Mouse (Mus musculus): ENCODE results near the gene Lrmda. TPM values are rescaled to one million over a fixed set of nuclear protein-coding genes. Genes with fewer than 3 reads are reported as not detected.

Lrmda gene
- 0.28 and 0.65 TPM in 2 replicates for polyA plus RNA-seq (2012; rRNA removed)

DNA sequence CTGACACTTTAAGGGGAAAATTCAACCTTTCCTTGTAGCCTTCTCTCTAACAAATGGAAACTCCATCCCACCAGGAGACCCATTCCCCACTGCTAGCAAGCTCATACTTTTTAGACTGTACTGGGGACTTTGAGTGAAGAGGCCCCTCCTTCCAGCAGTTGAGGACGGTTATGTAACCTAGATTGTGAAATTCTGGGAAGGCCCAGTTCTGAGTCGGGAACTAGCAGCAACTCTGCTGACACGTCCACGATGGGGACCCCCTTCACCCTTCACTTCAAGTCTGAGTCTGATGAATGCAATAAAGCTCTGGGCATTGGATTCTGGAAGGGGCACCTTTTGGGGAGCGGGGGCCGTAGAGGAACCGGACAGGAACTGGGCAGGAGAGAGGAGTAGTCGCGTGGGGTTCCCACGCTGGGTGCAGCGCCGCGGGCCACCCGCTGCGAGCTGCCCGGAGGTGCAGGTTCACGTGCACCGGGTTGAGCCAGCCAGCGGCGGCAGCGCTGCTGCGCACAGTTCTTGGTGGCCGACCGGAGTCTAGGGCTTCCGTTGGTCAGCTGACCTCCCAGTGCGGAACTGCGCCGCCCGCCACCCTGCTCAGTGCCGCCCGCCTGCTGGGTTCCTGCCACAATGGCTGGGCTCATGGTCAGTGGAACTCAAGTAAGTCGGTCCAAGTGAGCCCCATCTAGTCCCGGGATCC is at the start of gene Lrmda:
Lrmda (plus strand) TSS at position 461 of the 697 bp plus-strand sequence.
- Histone ChIP-seq H3K27ac (ENCODE audit: insufficient read depth, low read length) (peak within 1 kb of the TSS; percentile 49; the same call in 1 of the 2 replicates), H3K4me3 (ENCODE audit: insufficient read depth, low read length) (peak within 1 kb of the TSS; percentile 35), H3K4me1 (ENCODE audit: control insufficient read depth, insufficient read depth, low read length) (no peaks in the 10 kb centered on the region; the same call in 1 of the 2 replicates)
- TF ChIP-seq CTCF (IDR thresholded peaks at IDR 0.05; ENCODE audit: extremely low read depth, insufficient read depth, low read length) = no peak
- no peak for TF ChIP-seq POLR2A (IDR thresholded peaks at IDR 0.05; ENCODE audit: extremely low read depth, insufficient read depth, low read length)

DNA sequence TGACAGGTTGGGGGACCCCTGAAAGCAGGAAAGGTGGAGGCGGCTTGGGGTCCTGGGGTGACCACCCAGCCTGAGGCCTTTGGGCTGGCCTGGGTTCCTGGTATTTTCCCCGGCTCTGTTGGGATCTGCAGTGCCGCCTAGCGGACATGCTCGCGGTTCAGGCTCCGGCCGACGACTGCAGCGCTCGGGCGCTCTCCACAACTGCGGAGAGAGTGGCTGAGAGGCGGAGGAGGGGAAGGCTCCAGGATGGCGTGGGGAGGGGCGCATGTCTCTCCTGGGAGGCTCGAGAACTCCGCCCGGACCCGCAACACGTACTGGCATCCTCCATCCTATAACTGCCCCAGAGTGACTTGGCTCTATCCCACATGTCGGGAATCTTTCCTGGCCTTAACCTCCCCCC is 38.0 kb upstream of the Lrmda start:
- TF ChIP-seq CTCF (IDR thresholded peaks at IDR 0.05; ENCODE audit: extremely low read depth, insufficient read depth, low read length) = peak; percentile 53
- no peak for TF ChIP-seq POLR2A (IDR thresholded peaks at IDR 0.05; ENCODE audit: extremely low read depth, insufficient read depth, low read length)
- Histone ChIP-seq H3K4me3 (ENCODE audit: insufficient read depth, low read length) (no peak overlapping the region), H3K4me1 (ENCODE audit: control insufficient read depth, insufficient read depth, low read length) (no peaks in the 10 kb centered on the region), H3K27ac (ENCODE audit: insufficient read depth, low read length) (no peak overlapping the region)

- H3K4me1 ChIP-seq (ENCODE audit: control insufficient read depth, insufficient read depth, low read length) = no peaks in the 10 kb centered on the region
- no peak for TF ChIP-seq CTCF (IDR thresholded peaks at IDR 0.05; ENCODE audit: extremely low read depth, insufficient read depth, low read length)
- no peak for TF ChIP-seq POLR2A (IDR thresholded peaks at IDR 0.05; ENCODE audit: extremely low read depth, insufficient read depth, low read length)
- no peak overlapping the region for H3K27ac ChIP-seq (ENCODE audit: insufficient read depth, low read length)
- no peak overlapping the region for H3K4me3 ChIP-seq (ENCODE audit: insufficient read depth, low read length)
Measured at GRCm38 (mm10) chr14:21982096-21982591, 37.4 kb upstream of the Lrmda start.

GRCm38 (mm10) chr14:21982592-21983310 is 36.8 kb upstream of the Lrmda start:
- TF ChIP-seq CTCF (IDR thresholded peaks at IDR 0.05; ENCODE audit: extremely low read depth, insufficient read depth, low read length) = no peak
- TF ChIP-seq POLR2A (IDR thresholded peaks at IDR 0.05; ENCODE audit: extremely low read depth, insufficient read depth, low read length) = no peak
- Histone ChIP-seq H3K4me1 (ENCODE audit: control insufficient read depth, insufficient read depth, low read length) (no peaks in the 10 kb centered on the region), H3K4me3 (ENCODE audit: insufficient read depth, low read length) (no peak overlapping the region), H3K27ac (ENCODE audit: insufficient read depth, low read length) (no peak overlapping the region)

GRCm38 (mm10) chr14:21983311-21983949 is 36.1 kb upstream of the Lrmda start:
- Histone ChIP-seq H3K27ac (ENCODE audit: insufficient read depth, low read length) (no peak overlapping the region), H3K4me1 (ENCODE audit: control insufficient read depth, insufficient read depth, low read length) (no peaks in the 10 kb centered on the region), H3K4me3 (ENCODE audit: insufficient read depth, low read length) (no peak overlapping the region)
- TF ChIP-seq POLR2A (IDR thresholded peaks at IDR 0.05; ENCODE audit: extremely low read depth, insufficient read depth, low read length) (no peak), CTCF (IDR thresholded peaks at IDR 0.05; ENCODE audit: extremely low read depth, insufficient read depth, low read length) (no peak)

DNA sequence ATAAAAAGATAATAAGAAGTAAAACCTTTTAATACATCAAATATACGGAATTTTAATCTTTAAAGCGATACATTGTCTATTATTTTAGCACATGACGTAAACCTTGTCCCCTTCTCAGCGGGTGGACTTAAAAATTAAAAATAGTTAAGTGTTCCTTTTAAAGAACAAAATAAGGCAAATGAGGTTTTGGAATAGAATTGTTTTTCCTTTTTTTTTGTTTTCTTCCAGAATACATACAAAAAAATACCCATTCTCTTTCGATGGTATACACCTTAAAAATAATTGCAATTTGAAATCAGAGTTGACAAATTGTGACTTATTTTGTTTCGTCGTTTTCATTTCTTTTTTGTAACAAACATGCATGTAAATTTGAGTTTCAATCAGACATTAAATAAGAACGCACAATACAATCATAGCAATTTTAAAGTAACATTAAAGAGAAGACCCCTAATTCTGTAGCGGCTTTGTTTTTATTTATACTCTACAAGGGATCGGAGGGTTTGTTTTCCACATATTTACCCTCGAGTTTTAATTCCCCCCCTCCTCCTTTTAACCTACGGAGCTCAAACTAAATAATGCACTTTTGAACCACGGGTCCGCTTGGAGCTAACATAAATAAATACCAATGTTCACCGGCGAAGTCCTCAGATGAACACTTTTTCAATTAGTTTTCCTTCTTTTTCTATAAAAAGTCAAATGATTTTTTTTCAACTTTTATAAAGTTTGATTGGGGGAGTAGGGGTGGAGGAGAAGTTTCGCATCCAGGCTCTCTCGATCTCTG is 35.4 kb upstream of the Lrmda start:
- Histone ChIP-seq H3K4me3 (ENCODE audit: insufficient read depth, low read length) (no peak overlapping the region), H3K27ac (ENCODE audit: insufficient read depth, low read length) (no peak overlapping the region), H3K4me1 (ENCODE audit: control insufficient read depth, insufficient read depth, low read length) (no peaks in the 10 kb centered on the region)
- no peak for TF ChIP-seq CTCF (IDR thresholded peaks at IDR 0.05; ENCODE audit: extremely low read depth, insufficient read depth, low read length)
- no peak for TF ChIP-seq POLR2A (IDR thresholded peaks at IDR 0.05; ENCODE audit: extremely low read depth, insufficient read depth, low read length)

DNA sequence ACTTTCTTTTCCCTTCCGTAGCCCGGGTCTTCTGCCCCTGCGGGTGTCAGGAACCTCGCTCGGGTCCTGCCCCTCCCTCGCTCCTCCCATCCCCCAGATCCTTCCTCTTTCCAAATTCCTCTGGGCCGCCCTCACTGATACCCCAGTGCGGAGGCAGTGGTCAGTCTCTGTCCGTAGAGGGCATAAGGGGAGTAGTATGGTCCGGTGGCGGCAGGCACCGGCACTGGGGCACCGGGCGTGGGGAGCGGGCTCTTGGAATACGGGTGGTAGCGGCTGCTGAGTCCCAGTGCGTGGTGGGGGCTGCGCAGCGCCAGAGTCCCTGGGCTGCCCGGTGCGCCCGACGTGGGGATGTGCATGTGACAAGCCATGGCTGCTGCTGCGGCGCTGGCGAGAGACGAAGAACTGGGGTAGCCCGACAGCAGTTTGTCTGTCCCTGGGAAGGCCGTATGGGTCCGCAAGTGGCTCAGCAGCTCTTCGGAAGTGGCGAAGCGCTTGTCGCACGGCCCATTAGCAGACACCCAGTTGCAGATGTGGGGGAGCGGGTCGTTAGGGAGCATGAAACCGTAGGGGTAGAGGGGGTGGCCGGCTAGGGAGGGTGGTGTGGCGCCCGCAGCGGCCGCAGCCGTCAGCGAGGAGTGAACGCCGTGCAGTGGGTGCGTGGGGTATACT is 34.6 kb upstream of the Lrmda start:
- no peak overlapping the region for H3K4me3 ChIP-seq (ENCODE audit: insufficient read depth, low read length)

DNA sequence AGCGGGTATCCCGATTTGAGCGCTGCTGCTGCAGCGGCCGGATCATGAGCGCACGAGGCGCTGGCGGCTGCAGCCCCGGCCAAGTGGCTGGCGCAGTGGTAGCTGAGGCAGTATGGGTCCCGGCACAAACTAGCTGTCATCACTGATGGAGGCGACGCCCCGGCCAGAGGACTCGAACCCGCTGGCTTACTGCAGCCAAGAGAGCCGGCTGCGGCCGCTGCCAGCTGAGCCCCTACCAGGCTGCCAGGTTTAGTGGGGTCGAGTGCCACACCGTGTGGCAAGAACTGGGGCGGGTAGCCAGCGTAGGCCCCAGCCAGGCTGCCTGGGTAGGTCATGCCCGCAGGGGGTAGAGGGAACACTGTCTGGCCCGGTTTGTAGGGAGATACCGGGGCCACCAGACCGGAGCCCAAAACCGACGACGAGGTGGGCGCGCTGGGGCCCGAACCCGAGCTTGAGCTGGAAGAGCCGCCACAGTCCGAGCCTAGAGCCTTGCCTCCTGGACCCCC is 34.0 kb upstream of the Lrmda start:
- Histone ChIP-seq H3K27ac (ENCODE audit: insufficient read depth, low read length) (no peak overlapping the region), H3K4me3 (ENCODE audit: insufficient read depth, low read length) (peak overlapping the region; percentile 43; the same call in 1 of the 2 replicates), H3K4me1 (ENCODE audit: control insufficient read depth, insufficient read depth, low read length) (no peaks in the 10 kb centered on the region)
- TF ChIP-seq CTCF (IDR thresholded peaks at IDR 0.05; ENCODE audit: extremely low read depth, insufficient read depth, low read length) (no peak), POLR2A (IDR thresholded peaks at IDR 0.05; ENCODE audit: extremely low read depth, insufficient read depth, low read length) (no peak)

More for the DNA sequence above, 34.6 kb upstream of the Lrmda start:
- TF ChIP-seq CTCF (IDR thresholded peaks at IDR 0.05; ENCODE audit: extremely low read depth, insufficient read depth, low read length) = no peak
- no peak for TF ChIP-seq POLR2A (IDR thresholded peaks at IDR 0.05; ENCODE audit: extremely low read depth, insufficient read depth, low read length)
- H3K4me1 ChIP-seq (ENCODE audit: control insufficient read depth, insufficient read depth, low read length) = no peaks in the 10 kb centered on the region
- no peak overlapping the region for H3K27ac ChIP-seq (ENCODE audit: insufficient read depth, low read length)
